Mouse (Mus musculus) midbrain, embryonic 15.5 days (tissue): Measurements from ENCODE around the gene Tmem141. TPM values are rescaled to one million over a fixed set of nuclear protein-coding genes. Genes with fewer than 3 reads are reported as not detected.

Experiments
- ATAC-seq: fragments of 200-750 bp; cut with Nextera tagmentation; replicated peaks from 2 replicates; pipeline ENCODE4 v1.8.0; 2017; ENCODE audit warnings: moderate TSS enrichment
- H3K27ac ChIP-seq: fragments of 300-500 bp; sonication (generic); 2 replicates; pipeline ENCODE4 v1.5.1; 2015; ENCODE audit warnings: mild to moderate bottlenecking, inconsistent platforms
- H3K27me3 ChIP-seq: fragments of 300-500 bp; sonication (generic); replicated peaks from 2 replicates; pipeline ENCODE4 v1.6.1; 2015; ENCODE audit warnings: inconsistent platforms
- H3K36me3 ChIP-seq: fragments of 300-500 bp; sonication (generic); replicated peaks from 2 replicates; pipeline ENCODE4 v1.6.1; 2015; ENCODE audit warnings: inconsistent platforms
- H3K4me1 ChIP-seq: fragments of 300-500 bp; sonication (generic); 2 replicates; pipeline ENCODE4 v1.6.1; 2015; ENCODE audit warnings: inconsistent platforms
- H3K4me2 ChIP-seq: fragments of 300-500 bp; sonication (generic); 2 replicates; pipeline ENCODE4 v1.6.1; 2015; ENCODE audit warnings: inconsistent platforms, mild to moderate bottlenecking, moderate library complexity
- H3K4me3 ChIP-seq: fragments of 300-500 bp; sonication (generic); 2 replicates; pipeline ENCODE4 v1.5.1; 2015; ENCODE audit warnings: mild to moderate bottlenecking, inconsistent platforms
- H3K9ac ChIP-seq: fragments of 300-500 bp; sonication (generic); 2 replicates; pipeline ENCODE4 v1.6.1; 2015; ENCODE audit warnings: mild to moderate bottlenecking, inconsistent platforms
- H3K9me3 ChIP-seq: fragments of 300-500 bp; sonication (generic); 2 replicates; pipeline ENCODE4 v1.6.1; 2016; ENCODE audit warnings: inconsistent platforms
- WGBS: fragments of 180-500 bp; shearing (Covaris S2); methylation state at CpG from one replicate; pipeline ENCODE4 v1.1.7; 2015; ENCODE audit warnings: mixed read lengths; 5-methylcytosine and 5-hydroxymethylcytosine counted together
- polyA plus RNA-seq: library from polyadenylated mRNA; unstranded; fragments of >200 nt; fragmentation: Nextera tagmentation; extraction: Ambion mirVana; gene quantifications from 2 replicates; pipeline ENCODE4 v1.2.1, GENCODE M21; 2015

Tmem141 gene
- 55.4 and 56.4 TPM in 2 replicates for polyA plus RNA-seq

- peak within 1 kb of the TSS; percentile 84 for H3K4me2 ChIP-seq
- peaks cover 11% of the 10 kb centered on the region for H3K27me3 ChIP-seq
- peak within 1 kb of the TSS; percentile 68 for H3K4me3 ChIP-seq
- H3K9ac ChIP-seq = peak within 1 kb of the TSS; percentile 80
- H3K36me3 ChIP-seq = no peaks in the 10 kb centered on the region
- peak within 1 kb of the TSS; percentile 82 for H3K27ac ChIP-seq
- peaks cover 17% of the 10 kb centered on the region for H3K4me1 ChIP-seq
- H3K9me3 ChIP-seq = no peaks in the 10 kb centered on the region
- 5% methylated on average over 34 of the region's 34 CpGs for WGBS
- ATAC-seq = peak; percentile 94
These were observed at the start of gene Tmem141 for GRCm38 (mm10) chr2:25621229-25622200. Gene Tmem141, minus strand, starts transcription at chr2:25622005.

DNA sequence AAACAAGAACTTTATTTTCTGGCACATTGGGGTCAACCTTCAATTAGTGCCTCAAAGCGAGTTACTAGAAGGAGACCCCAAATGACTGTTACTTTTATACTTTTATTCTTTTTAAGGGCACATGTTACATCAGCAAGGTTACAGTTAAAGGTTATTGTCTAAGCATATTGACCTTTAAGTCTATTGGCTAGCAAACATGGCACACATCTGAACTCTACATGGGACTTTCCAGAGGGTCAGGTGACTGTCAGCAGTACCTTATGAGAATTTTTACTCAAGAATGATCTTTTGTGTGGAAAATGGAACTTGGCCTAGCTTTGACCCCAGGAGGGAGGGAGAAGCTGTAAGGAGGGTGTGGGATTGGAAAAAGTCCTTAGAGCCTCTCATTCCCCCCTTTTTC lies 44.7 kb upstream of the Tmem141 start:
- Histone ChIP-seq H3K9ac (no peak overlapping the region), H3K27me3 (no peaks in the 10 kb centered on the region), H3K27ac (no peak overlapping the region), H3K9me3 (no peaks in the 10 kb centered on the region), H3K4me3 (no peak overlapping the region), H3K4me2 (no peak overlapping the region), H3K4me1 (no peaks in the 10 kb centered on the region), H3K36me3 (no peaks in the 10 kb centered on the region)
- no peak for ATAC-seq
- WGBS = 70% methylated on average over 1 of the region's 1 CpGs

GRCm38 (mm10) chr2:25664125-25664524 lies 42.3 kb upstream of the Tmem141 start:
- Histone ChIP-seq H3K36me3 (no peaks in the 10 kb centered on the region), H3K9ac (no peak overlapping the region), H3K27me3 (no peaks in the 10 kb centered on the region), H3K27ac (no peak overlapping the region), H3K4me1 (no peaks in the 10 kb centered on the region), H3K9me3 (no peaks in the 10 kb centered on the region), H3K4me2 (no peak overlapping the region), H3K4me3 (no peak overlapping the region)
- no peak for ATAC-seq
- WGBS = 84% methylated on average over 5 of the region's 5 CpGs

GRCm38 (mm10) chr2:25663511-25663910 lies 41.7 kb upstream of the Tmem141 start:
- H3K4me1 ChIP-seq = no peaks in the 10 kb centered on the region
- no peaks in the 10 kb centered on the region for H3K36me3 ChIP-seq
- no peak overlapping the region for H3K9ac ChIP-seq
- no peak overlapping the region for H3K4me3 ChIP-seq
- no peak for ATAC-seq
- no peak overlapping the region for H3K27ac ChIP-seq
- no peaks in the 10 kb centered on the region for H3K9me3 ChIP-seq
- WGBS = 60% methylated on average over 1 of the region's 1 CpGs
- H3K27me3 ChIP-seq = no peaks in the 10 kb centered on the region
- H3K4me2 ChIP-seq = no peak overlapping the region

DNA sequence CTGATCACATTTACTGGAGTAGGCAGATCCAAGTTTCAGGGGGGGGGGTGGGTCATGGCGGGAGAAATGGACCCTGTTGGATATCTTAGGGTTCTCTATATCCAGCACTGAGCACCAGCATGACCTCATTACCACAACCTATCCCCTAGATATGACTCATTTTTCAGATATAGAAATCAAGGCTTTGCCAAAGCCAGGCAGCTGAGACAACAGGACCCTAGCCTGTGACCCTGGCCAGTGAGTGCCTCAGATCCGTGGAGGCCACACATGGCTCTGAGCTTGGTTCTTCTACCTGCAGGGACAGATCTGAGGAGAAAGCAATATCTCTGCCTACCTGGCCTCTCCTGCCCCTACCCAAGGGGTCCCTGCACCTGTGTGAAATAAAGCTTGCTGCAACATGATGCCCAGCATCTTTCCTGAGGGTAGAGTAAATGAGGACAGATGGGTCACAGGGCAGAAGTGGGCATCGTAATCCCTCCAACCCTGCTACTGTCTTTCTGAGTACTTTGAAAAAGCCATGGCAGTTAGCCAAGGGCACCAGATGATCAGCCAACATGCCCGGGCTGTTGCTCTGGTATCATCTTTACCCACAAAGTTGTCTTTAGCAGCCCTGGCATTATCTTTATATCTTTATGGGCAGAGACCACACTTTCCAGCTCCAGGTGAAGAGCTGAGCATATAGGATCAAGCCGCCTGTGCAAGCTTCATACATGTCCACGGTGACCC lies 39.6 kb upstream of the Tmem141 start:
- H3K36me3 ChIP-seq = no peaks in the 10 kb centered on the region
- H3K27me3 ChIP-seq = no peaks in the 10 kb centered on the region
- H3K9ac ChIP-seq = no peak overlapping the region
- no peaks in the 10 kb centered on the region for H3K4me1 ChIP-seq
- 91% methylated on average over 6 of the region's 6 CpGs for WGBS
- H3K27ac ChIP-seq = no peak overlapping the region
- H3K9me3 ChIP-seq = no peaks in the 10 kb centered on the region
- no peak overlapping the region for H3K4me3 ChIP-seq
- ATAC-seq = no peak
- no peak overlapping the region for H3K4me2 ChIP-seq

DNA sequence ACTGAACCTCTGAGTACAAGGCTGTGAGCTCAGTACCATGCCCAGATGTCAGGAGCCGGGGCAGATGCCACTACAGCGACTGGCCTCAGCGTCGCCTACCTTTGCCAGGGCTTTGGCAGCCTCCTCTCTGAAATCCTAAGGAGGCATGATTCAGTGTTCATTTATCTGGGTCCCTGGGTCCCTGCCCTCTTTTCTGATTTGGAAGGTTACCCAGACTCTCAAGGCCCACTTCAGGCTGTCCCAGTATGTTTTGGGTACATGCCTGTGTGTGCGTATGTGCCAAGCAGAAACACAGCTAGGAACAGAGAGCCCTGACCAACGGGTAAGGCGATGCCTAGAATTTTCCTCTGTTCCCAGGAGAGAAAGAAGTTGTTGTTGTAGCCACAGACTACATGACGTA lies 38.5 kb upstream of the Tmem141 start:
- H3K9me3 ChIP-seq = no peaks in the 10 kb centered on the region
- H3K36me3 ChIP-seq = no peaks in the 10 kb centered on the region
- ATAC-seq = no peak
- WGBS = 92% methylated on average over 8 of the region's 8 CpGs
- no peak overlapping the region for H3K4me2 ChIP-seq
- no peaks in the 10 kb centered on the region for H3K4me1 ChIP-seq
- no peak overlapping the region for H3K4me3 ChIP-seq
- no peaks in the 10 kb centered on the region for H3K27me3 ChIP-seq
- H3K9ac ChIP-seq = no peak overlapping the region
- H3K27ac ChIP-seq = no peak overlapping the region

DNA sequence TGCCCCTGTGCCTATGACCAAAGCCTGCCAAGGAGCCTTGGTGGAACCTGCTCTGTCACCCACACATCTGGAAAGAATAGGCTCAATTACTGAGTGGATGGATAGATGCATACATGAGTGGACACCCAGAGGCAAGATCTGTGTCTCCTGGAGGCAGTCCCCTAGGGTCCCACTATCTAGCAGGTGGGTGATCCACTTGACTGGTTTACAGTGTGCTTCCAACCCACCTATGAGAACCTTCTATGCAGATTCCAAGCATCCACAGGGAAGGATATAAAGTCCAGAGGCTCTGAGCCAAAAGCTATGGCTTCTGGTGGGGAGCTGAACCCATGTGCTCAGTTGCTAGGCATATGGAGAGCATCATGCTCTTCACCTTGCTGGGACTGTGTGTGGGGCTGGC lies 35.8 kb upstream of the Tmem141 start, which contains the start of gene Lcn5:
Gene Lcn5 (plus strand): TSS at position 301 of the 400 bp plus-strand sequence.
- Histone ChIP-seq H3K36me3 (no peaks in the 10 kb centered on the region), H3K9ac (no peak within 1 kb of the TSS), H3K27ac (no peak within 1 kb of the TSS), H3K4me1 (no peaks in the 10 kb centered on the region), H3K4me3 (no peak within 1 kb of the TSS), H3K27me3 (no peaks in the 10 kb centered on the region), H3K4me2 (no peak within 1 kb of the TSS), H3K9me3 (no peaks in the 10 kb centered on the region)
- ATAC-seq = no peak

DNA sequence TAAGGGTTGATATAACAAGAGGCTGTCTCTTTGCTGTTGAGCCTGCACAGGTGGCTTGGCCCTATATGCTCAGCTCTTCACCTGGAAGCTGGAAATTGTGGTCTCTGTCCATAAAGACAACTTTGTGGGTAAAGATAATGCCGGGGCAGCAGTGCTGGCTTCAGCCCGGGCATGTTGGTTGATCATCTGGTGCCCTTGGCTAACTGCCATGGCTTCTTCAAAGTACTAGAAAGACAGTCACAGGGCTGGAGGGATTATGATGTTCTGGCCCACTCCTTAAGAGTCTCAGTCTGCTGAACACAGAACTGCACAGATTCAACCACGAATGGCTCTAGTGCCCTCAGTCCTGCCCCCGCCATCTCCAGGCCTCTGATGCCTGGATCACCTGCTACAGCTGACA lies 35.4 kb upstream of the Tmem141 start:
- ATAC-seq = no peak
- no peak overlapping the region for H3K4me3 ChIP-seq
- H3K9me3 ChIP-seq = no peaks in the 10 kb centered on the region
- H3K4me2 ChIP-seq = no peak overlapping the region
- no peaks in the 10 kb centered on the region for H3K4me1 ChIP-seq
- no peaks in the 10 kb centered on the region for H3K36me3 ChIP-seq
- H3K9ac ChIP-seq = no peak overlapping the region
- 81% methylated on average over 4 of the region's 4 CpGs for WGBS
- no peak overlapping the region for H3K27ac ChIP-seq
- no peaks in the 10 kb centered on the region for H3K27me3 ChIP-seq

DNA sequence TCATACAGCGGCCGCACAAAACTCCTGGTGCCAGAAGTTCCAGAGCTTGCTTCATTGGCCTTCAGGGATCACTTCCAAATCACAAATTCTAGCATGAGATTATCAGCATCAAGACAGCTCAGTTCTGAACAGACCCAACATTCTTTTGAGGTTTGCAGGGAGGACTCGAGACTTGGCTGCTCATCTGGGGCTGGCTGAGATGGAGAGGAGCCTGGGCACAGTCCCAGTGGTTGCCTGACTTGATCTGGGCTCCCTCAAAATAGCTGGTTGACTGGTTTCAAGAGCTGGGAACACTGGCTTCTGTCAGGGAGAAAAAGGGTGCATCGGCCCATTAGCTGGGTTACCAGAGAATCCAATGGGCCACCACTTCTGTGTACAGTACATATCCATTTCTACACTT lies 34.9 kb upstream of the Tmem141 start:
- Histone ChIP-seq H3K9ac (no peak overlapping the region), H3K9me3 (no peaks in the 10 kb centered on the region), H3K4me2 (no peak overlapping the region), H3K27me3 (no peaks in the 10 kb centered on the region), H3K36me3 (no peaks in the 10 kb centered on the region), H3K4me1 (no peaks in the 10 kb centered on the region), H3K4me3 (no peak overlapping the region), H3K27ac (no peak overlapping the region)
- WGBS = 85% methylated on average over 4 of the region's 4 CpGs
- no peak for ATAC-seq

DNA sequence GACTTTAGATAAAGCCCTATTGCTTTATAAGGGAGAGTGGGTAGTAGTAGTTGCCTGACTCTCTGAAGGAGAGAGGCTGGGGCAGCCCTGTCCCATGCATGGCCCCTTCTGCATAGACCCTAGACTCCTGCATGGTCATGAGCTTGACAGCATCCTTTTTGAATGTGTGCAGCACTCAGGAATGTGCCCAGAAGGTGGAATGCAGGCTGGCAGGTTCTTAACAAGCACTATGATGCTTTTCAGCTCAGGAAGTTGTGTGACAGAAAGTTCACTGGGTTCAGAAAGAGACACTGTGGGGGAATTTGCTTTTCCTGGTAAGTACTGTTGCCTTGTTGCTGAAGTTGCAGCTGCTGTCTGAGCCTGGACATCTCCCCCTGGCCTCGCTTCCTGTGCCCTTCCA lies 32.7 kb upstream of the Tmem141 start:
- no peak overlapping the region for H3K4me2 ChIP-seq
- H3K4me3 ChIP-seq = no peak overlapping the region
- no peak for ATAC-seq
- H3K9me3 ChIP-seq = no peaks in the 10 kb centered on the region
- no peak overlapping the region for H3K27ac ChIP-seq
- no peaks in the 10 kb centered on the region for H3K36me3 ChIP-seq
- H3K9ac ChIP-seq = no peak overlapping the region
- WGBS = 74% methylated on average over 1 of the region's 1 CpGs
- no peaks in the 10 kb centered on the region for H3K4me1 ChIP-seq
- H3K27me3 ChIP-seq = no peaks in the 10 kb centered on the region

GRCm38 (mm10) chr2:25652902-25653301 lies 31.1 kb upstream of the Tmem141 start, which contains the start of gene Lcn8:
Gene Lcn8, plus strand, starts transcription at chr2:25653120.
- Histone ChIP-seq H3K9ac (no peak within 1 kb of the TSS), H3K36me3 (no peaks in the 10 kb centered on the region), H3K9me3 (no peaks in the 10 kb centered on the region), H3K4me1 (no peaks in the 10 kb centered on the region), H3K27ac (no peak within 1 kb of the TSS), H3K27me3 (no peaks in the 10 kb centered on the region), H3K4me2 (no peak within 1 kb of the TSS), H3K4me3 (no peak within 1 kb of the TSS)
- 88% methylated on average over 2 of the region's 2 CpGs for WGBS
- no peak for ATAC-seq

DNA sequence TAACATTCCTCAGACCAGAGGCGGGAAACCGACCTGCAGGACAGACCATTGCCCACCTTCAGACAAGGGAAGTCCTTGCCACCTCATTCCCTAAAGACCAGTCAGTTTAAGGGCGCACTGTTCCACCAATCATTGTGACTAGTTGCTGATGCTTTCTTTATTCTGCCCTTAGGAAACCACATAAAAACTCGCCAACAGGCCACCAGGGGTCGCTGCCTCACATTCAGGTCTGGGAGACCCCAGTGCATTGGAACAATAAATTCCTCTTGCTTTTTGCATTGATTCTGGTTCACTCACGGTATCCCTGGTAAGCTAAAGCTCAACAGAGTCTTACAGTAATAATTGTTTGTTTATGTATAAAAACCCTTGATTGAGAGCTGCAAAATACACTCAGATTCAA lies 18.1 kb upstream of the Tmem141 start:
- Histone ChIP-seq H3K36me3 (no peaks in the 10 kb centered on the region), H3K9me3 (no peaks in the 10 kb centered on the region), H3K4me2 (no peak overlapping the region), H3K4me3 (no peak overlapping the region), H3K27me3 (no peaks in the 10 kb centered on the region), H3K9ac (no peak overlapping the region), H3K4me1 (no peaks in the 10 kb centered on the region), H3K27ac (no peak overlapping the region)
- ATAC-seq = no peak
- 19% methylated on average over 6 of the region's 6 CpGs for WGBS
